Mouse (Mus musculus): ENCODE results near the gene Cdk8.

DNA sequence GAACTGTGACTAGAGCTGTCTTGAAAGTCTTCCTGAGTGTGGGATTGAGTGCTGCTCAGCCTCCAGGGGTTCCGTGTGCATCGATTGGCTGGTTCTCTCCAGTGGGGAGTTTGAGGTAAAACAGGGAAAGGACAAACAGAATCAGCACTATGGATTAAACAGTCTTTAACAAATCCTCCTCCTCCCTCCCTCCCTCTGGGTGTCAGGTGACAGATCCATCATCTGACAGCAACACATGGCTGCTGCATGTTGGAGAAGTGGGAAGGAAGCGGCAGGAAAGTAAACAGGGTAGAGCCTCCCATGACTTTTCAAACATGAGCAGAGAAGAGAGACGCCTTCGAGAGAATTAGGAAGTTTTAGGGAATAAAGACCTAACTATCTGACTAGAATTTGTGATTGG is 59.4 kb downstream of the Cdk8 start:
- no peak for TF ChIP-seq POLR2A (IDR thresholded peaks at IDR 0.05; ENCODE audit: insufficient read length, low read depth)
- no peak for TF ChIP-seq TCF12 (IDR thresholded peaks at IDR 0.05; ENCODE audit: insufficient read depth, poor library complexity, severe bottlenecking)
- no peak for TF ChIP-seq MAX (IDR thresholded peaks at IDR 0.05; ENCODE audit: low read depth)
- TF ChIP-seq MYOD1 (IDR thresholded peaks at IDR 0.05; ENCODE audit: control insufficient read depth in 1 of 3, insufficient read length in 2 of 3, low read depth in 2 of 3) = peak in 1 of 3 experiments; percentile 22
